ENCODE assay signal across 8 mouse cellular contexts in genomic region chr5:30666391-30667195, GRCm38 (mm10). TPM values are rescaled to one million over a fixed set of nuclear protein-coding genes. Genes with fewer than 3 reads are reported as not detected.
DNase-seq lines count a peak whose midpoint lies in the region; ATAC-seq lines count a peak whose summit lies in the region.

TSS of gene Cenpa (plus strand) at chr5:30666777.

- no peaks in the 10 kb centered on the region for H3K36me3 ChIP-seq in hindbrain, embryonic 14.5 days (replicated peaks; ENCODE audit: control insufficient read depth, insufficient read depth)

- H3K9ac ChIP-seq in hindbrain, embryonic 14.5 days, result peak within 1 kb of the TSS; percentile 57

- no peaks in the 10 kb centered on the region for H3K27me3 ChIP-seq in hindbrain, embryonic 14.5 days (ENCODE audit: control insufficient read depth, insufficient read depth, low read length)

- H3K4me1 ChIP-seq in hindbrain, embryonic 14.5 days (replicated peaks; ENCODE audit: control insufficient read depth, insufficient read depth, low read length), result peaks cover 10% of the 10 kb centered on the region; the same call in 1 of the 2 replicates

- peak; percentile 99 for DNase-seq in R1 (ENCODE audit: low read depth, low spot score)
- peak; percentile 80 to 89 for DNase-seq in cerebellum, postnatal 25 days
- DNase-seq in frontal cortex, postnatal 25 days (ENCODE audit: low spot score in 2 of 2), result peak; percentile 60 to 81
- peak; percentile 88 for DNase-seq in hindbrain, embryonic 14.5 days (ENCODE audit: low spot score)
- DNase-seq in layer of hippocampus, postnatal 36 days, result peak; percentile 83 to 84
- DNase-seq in lung, postnatal 36 days, result peak; percentile 99
- DNase-seq in retina, postnatal 1 day, result peak; percentile 98
- peak; percentile 63 to 88 for DNase-seq in urinary bladder, adult 18-20 months (ENCODE audit: low spot score in 2 of 2)

- peak within 1 kb of the TSS; percentile 5; the same call in 1 of the 2 replicates for H3K27ac ChIP-seq in hindbrain, embryonic 14.5 days

- peak within 1 kb of the TSS; percentile 50 for H3K4me3 ChIP-seq in hindbrain, embryonic 14.5 days (replicated peaks; ENCODE audit: low read length)

- peak; percentile 97 for ATAC-seq in hindbrain, embryonic 14.5 days (ENCODE audit: low FRiP score)

- WGBS in hindbrain, embryonic 14.5 days, result under 1% methylated on average over 40 of the region's 40 CpGs

- H3K4me2 ChIP-seq in hindbrain, embryonic 14.5 days (replicated peaks), result peak within 1 kb of the TSS; percentile 71

- H3K9me3 ChIP-seq in hindbrain, embryonic 14.5 days (ENCODE audit: control insufficient read depth, low read length), result no peaks in the 10 kb centered on the region

RNA-seq across cellular contexts. Expression of gene Cenpa, which starts in this region (rescaled TPM):
- 41.0 and 45.0 TPM in 2 replicates for polyA plus RNA-seq in hindbrain, embryonic 14.5 days (2014; fragmentation: Nextera tagmentation; extraction: Ambion mirVana)
- total RNA-seq in layer of hippocampus, postnatal 36 days (2021), result 1 to 10 TPM; 3.5 to 4.0 TPM

Comparison
In these comparisons a context has a peak if more than half of its experiments do, and no peak if none do; other contexts are left out.
1. Peak in every context shown above with its lines: DNase-seq, ATAC-seq, H3K4me3 ChIP-seq and H3K27ac ChIP-seq.